Mouse (Mus musculus): ENCODE results near the gene March11. TPM values are rescaled to one million over a fixed set of nuclear protein-coding genes. Genes with fewer than 3 reads are reported as not detected.

March11 gene
- polyA plus RNA-seq (2015; fragmentation: Nextera tagmentation; extraction: Ambion mirVana): 4.0 and 5.1 TPM in 2 replicates

GRCm38 (mm10) chr15:26308629-26309230 lies at the start of gene March11:
March11 (plus strand) TSS chr15:26309048.
- peak within 1 kb of the TSS; percentile 92 for H3K27ac ChIP-seq
- H3K9me3 ChIP-seq: no peaks in the 10 kb centered on the region
- WGBS: under 1% methylated on average over 55 of the region's 56 CpGs

GRCm38 (mm10) chr15:26262336-26262735 lies 46.5 kb upstream of the March11 start:
- 62% methylated on average over 1 of the region's 1 CpGs for WGBS
- Histone ChIP-seq H3K36me3 (no peaks in the 10 kb centered on the region), H3K4me3 (replicated peaks) (no peak overlapping the region), H3K9ac (replicated peaks) (no peak overlapping the region), H3K4me1 (replicated peaks) (no peaks in the 10 kb centered on the region), H3K27ac (no peak overlapping the region), H3K27me3 (no peaks in the 10 kb centered on the region), H3K4me2 (replicated peaks) (no peak overlapping the region), H3K9me3 (no peaks in the 10 kb centered on the region)
- no peak for ATAC-seq

More at GRCm38 (mm10) chr15:26308629-26309230, at the start of gene March11:
- H3K36me3 ChIP-seq: no peaks in the 10 kb centered on the region
- no peaks in the 10 kb centered on the region for H3K27me3 ChIP-seq
- peak within 1 kb of the TSS; percentile 80 for H3K9ac ChIP-seq (replicated peaks)
- peak within 1 kb of the TSS; percentile 70 for H3K4me2 ChIP-seq (replicated peaks)
- peaks cover 6% of the 10 kb centered on the region; the same call in 1 of the 2 replicates for H3K4me1 ChIP-seq (replicated peaks)
- peak; percentile 97 for ATAC-seq
- peak within 1 kb of the TSS; percentile 72 for H3K4me3 ChIP-seq (replicated peaks)

GRCm38 (mm10) chr15:26269596-26269995 lies 39.3 kb upstream of the March11 start:
- no peaks in the 10 kb centered on the region for H3K9me3 ChIP-seq
- 91% methylated on average over 4 of the region's 4 CpGs for WGBS
- H3K4me3 ChIP-seq (replicated peaks): no peak overlapping the region
- H3K4me2 ChIP-seq (replicated peaks): no peak overlapping the region
- no peaks in the 10 kb centered on the region for H3K36me3 ChIP-seq
- H3K27me3 ChIP-seq: no peaks in the 10 kb centered on the region
- H3K9ac ChIP-seq (replicated peaks): no peak overlapping the region
- H3K27ac ChIP-seq: no peak overlapping the region
- no peaks in the 10 kb centered on the region for H3K4me1 ChIP-seq (replicated peaks)
- ATAC-seq: no peak

GRCm38 (mm10) chr15:26276035-26276511 lies 32.8 kb upstream of the March11 start:
- ATAC-seq: 0 out of 2 replicates have a peak, but pooled peaks have one; percentile 37
- Histone ChIP-seq H3K4me3 (replicated peaks) (no peak overlapping the region), H3K9me3 (no peaks in the 10 kb centered on the region), H3K9ac (replicated peaks) (no peak overlapping the region), H3K27ac (no peak overlapping the region), H3K4me2 (replicated peaks) (no peak overlapping the region), H3K4me1 (replicated peaks) (0 out of 2 replicates have a peak, but pooled peaks cover 3% of the 10 kb centered on the region), H3K27me3 (no peaks in the 10 kb centered on the region), H3K36me3 (no peaks in the 10 kb centered on the region)
- 69% methylated on average over 2 of the region's 2 CpGs for WGBS

GRCm38 (mm10) chr15:26276608-26277007 lies 32.2 kb upstream of the March11 start:
- Histone ChIP-seq H3K9me3 (no peaks in the 10 kb centered on the region), H3K27me3 (no peaks in the 10 kb centered on the region), H3K27ac (no peak overlapping the region), H3K4me1 (replicated peaks) (0 out of 2 replicates have a peak, but pooled peaks cover 3% of the 10 kb centered on the region), H3K9ac (replicated peaks) (no peak overlapping the region), H3K4me3 (replicated peaks) (no peak overlapping the region), H3K36me3 (no peaks in the 10 kb centered on the region), H3K4me2 (replicated peaks) (no peak overlapping the region)
- WGBS: 78% methylated on average over 5 of the region's 5 CpGs
- no peak for ATAC-seq

GRCm38 (mm10) chr15:26291871-26292270 lies 17.0 kb upstream of the March11 start:
- Histone ChIP-seq H3K27me3 (no peaks in the 10 kb centered on the region), H3K4me1 (replicated peaks) (no peaks in the 10 kb centered on the region), H3K4me3 (replicated peaks) (no peak overlapping the region), H3K36me3 (no peaks in the 10 kb centered on the region), H3K9ac (replicated peaks) (no peak overlapping the region), H3K9me3 (no peaks in the 10 kb centered on the region), H3K4me2 (replicated peaks) (no peak overlapping the region), H3K27ac (no peak overlapping the region)
- 95% methylated on average over 4 of the region's 4 CpGs for WGBS
- ATAC-seq: no peak

DNA sequence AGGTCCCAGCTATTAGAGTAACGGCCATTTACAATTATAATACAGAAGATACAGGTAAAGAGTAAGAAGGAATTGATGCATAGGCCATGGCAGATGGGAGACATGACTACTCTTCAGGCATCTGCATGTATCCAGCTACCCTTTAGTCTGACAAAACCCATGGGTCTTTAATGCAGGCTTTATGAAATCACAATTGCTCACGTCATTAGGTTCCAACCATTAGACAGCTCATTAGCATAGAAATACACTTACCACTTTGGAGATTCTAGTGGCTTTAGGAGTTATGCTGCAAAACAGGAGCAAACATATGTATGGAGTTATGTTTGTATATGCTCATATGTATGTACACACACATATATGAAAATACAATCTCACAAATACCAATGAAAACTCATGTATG lies 16.0 kb upstream of the March11 start:
- no peak for ATAC-seq
- Histone ChIP-seq H3K9ac (replicated peaks) (no peak overlapping the region), H3K27ac (no peak overlapping the region), H3K4me1 (replicated peaks) (no peaks in the 10 kb centered on the region), H3K27me3 (no peaks in the 10 kb centered on the region), H3K4me2 (replicated peaks) (no peak overlapping the region), H3K36me3 (no peaks in the 10 kb centered on the region), H3K9me3 (no peaks in the 10 kb centered on the region), H3K4me3 (replicated peaks) (no peak overlapping the region)
- WGBS: 69% methylated on average over 2 of the region's 2 CpGs

DNA sequence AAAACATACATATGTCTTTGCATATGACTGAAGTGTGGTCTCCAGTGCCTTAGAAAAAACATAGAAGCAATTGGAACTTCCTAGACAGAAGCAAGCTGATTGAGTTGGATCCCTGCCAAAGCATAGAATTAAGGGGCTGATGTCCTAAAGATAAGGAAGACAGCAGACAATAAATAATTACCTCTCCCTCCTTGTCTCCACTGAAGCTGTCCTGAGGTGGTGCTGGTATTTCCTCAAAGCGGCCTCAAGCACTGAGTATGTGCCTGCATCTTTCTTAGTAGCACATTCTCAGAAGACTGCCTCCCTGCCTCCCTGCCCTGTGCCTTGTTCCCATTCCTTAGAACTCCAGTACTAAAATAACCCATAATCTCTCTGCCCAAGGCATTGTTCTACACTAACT lies 15.6 kb upstream of the March11 start:
- ATAC-seq: no peak
- 71% methylated on average over 1 of the region's 1 CpGs for WGBS
- Histone ChIP-seq H3K4me3 (replicated peaks) (no peak overlapping the region), H3K27ac (no peak overlapping the region), H3K4me2 (replicated peaks) (no peak overlapping the region), H3K9me3 (no peaks in the 10 kb centered on the region), H3K36me3 (no peaks in the 10 kb centered on the region), H3K9ac (replicated peaks) (no peak overlapping the region), H3K4me1 (replicated peaks) (no peaks in the 10 kb centered on the region), H3K27me3 (no peaks in the 10 kb centered on the region)

- no peaks in the 10 kb centered on the region for H3K4me1 ChIP-seq (replicated peaks)
- no peak overlapping the region for H3K27ac ChIP-seq
- no peaks in the 10 kb centered on the region for H3K36me3 ChIP-seq
- H3K4me2 ChIP-seq (replicated peaks): no peak overlapping the region
- 95% methylated on average over 6 of the region's 6 CpGs for WGBS
- no peaks in the 10 kb centered on the region; the same call in 1 of the 2 replicates for H3K27me3 ChIP-seq
- ATAC-seq: no peak
- H3K4me3 ChIP-seq (replicated peaks): no peak overlapping the region
- no peak overlapping the region for H3K9ac ChIP-seq (replicated peaks)
- H3K9me3 ChIP-seq: no peaks in the 10 kb centered on the region
These were observed 10.2 kb upstream of the March11 start for GRCm38 (mm10) chr15:26298668-26299067.

GRCm38 (mm10) chr15:26309291-26309931 lies 563 bp downstream of the March11 start:
- H3K27me3 ChIP-seq: no peaks in the 10 kb centered on the region
- WGBS: 0% methylated on average over 57 of the region's 62 CpGs
- ATAC-seq: peak; percentile 76
- no peaks in the 10 kb centered on the region for H3K36me3 ChIP-seq
- H3K9ac ChIP-seq (replicated peaks): peak overlapping the region; percentile 80
- peak overlapping the region; percentile 72 for H3K4me3 ChIP-seq (replicated peaks)
- H3K9me3 ChIP-seq: no peaks in the 10 kb centered on the region
- peak overlapping the region; percentile 70 for H3K4me2 ChIP-seq (replicated peaks)
- H3K27ac ChIP-seq: peak overlapping the region; percentile 92
- H3K4me1 ChIP-seq (replicated peaks): peaks cover 6% of the 10 kb centered on the region; the same call in 1 of the 2 replicates

GRCm38 (mm10) chr15:26319866-26320265 lies 11.0 kb downstream of the March11 start:
- no peak overlapping the region for H3K4me2 ChIP-seq (replicated peaks)
- WGBS: 70% methylated on average over 2 of the region's 2 CpGs

GRCm38 (mm10) chr15:26320402-26320801 lies 11.6 kb downstream of the March11 start:
- WGBS: 90% methylated on average over 3 of the region's 3 CpGs
- Histone ChIP-seq H3K27me3 (no peaks in the 10 kb centered on the region), H3K36me3 (no peaks in the 10 kb centered on the region), H3K9me3 (no peaks in the 10 kb centered on the region), H3K4me1 (replicated peaks) (no peaks in the 10 kb centered on the region), H3K4me2 (replicated peaks) (no peak overlapping the region), H3K27ac (no peak overlapping the region), H3K4me3 (replicated peaks) (no peak overlapping the region), H3K9ac (replicated peaks) (no peak overlapping the region)
- ATAC-seq: no peak

More at GRCm38 (mm10) chr15:26319866-26320265, 11.0 kb downstream of the March11 start:
- Histone ChIP-seq H3K9me3 (no peaks in the 10 kb centered on the region), H3K9ac (replicated peaks) (no peak overlapping the region), H3K27me3 (no peaks in the 10 kb centered on the region), H3K4me3 (replicated peaks) (no peak overlapping the region), H3K4me1 (replicated peaks) (no peaks in the 10 kb centered on the region), H3K27ac (no peak overlapping the region), H3K36me3 (no peaks in the 10 kb centered on the region)
- ATAC-seq: no peak

All from midbrain, embryonic 13.5 days (tissue).